Comparison of ENCODE assay signal across 8 mouse cellular contexts in the genomic region with DNA sequence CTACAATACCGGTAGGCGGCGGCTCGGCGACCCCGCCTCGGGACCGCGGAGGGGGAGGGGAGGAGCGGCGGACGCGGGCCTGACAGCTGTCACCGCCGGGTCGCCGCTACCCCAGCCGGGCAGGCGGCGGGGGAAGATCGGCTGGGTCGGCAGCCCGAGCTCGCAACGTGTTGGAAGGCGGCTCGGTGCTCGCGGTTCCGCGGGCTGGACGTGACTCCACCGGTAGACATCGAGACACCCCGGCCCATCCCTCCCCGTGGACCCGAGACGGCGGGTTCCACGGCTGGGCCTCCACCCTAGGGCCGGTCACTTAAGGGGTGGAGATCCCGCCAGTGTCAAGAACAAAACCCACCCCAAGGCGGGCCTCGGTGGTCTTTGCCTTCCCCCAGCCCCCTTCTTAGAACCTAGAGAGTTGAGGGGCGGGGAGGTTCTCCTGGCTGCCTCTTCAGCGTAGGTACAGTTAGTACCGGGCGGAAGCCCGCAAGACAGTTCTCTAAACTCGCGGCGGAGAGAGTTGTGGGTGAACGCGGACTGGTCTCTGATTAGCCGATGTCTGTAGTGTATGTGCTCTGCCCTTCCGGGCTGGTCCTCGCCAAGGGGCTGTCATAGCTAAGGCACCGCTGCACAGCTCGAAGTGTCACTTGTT. TPM values are rescaled to one million over a fixed set of nuclear protein-coding genes. Genes with fewer than 3 reads are reported as not detected.
DNase-seq lines count a peak whose midpoint lies in the region; ATAC-seq and TF ChIP-seq lines count a peak whose summit lies in the region.

No protein-coding gene starts in this region.

- H3K4me2 ChIP-seq in forebrain, embryonic 15.5 days (replicated peaks): peak overlapping the region; percentile 69
- H3K4me2 ChIP-seq in kidney, embryonic 14.5 days (replicated peaks; ENCODE audit: low read depth, low read length): peak overlapping the region; percentile 83

- under 1% methylated on average over 58 of the region's 59 CpGs for WGBS in forebrain, embryonic 15.5 days
- under 1% methylated on average over 59 of the region's 59 CpGs for WGBS in kidney, embryonic 14.5 days
- WGBS in small intestine, adult 2 months: under 1% methylated on average over 52 of the region's 59 CpGs

- H3K9ac ChIP-seq in forebrain, embryonic 15.5 days (replicated peaks): peak overlapping the region; percentile 82
- H3K9ac ChIP-seq in kidney, embryonic 14.5 days (ENCODE audit: low read depth, low read length): peak overlapping the region; percentile 83

- peak; percentile 17 for DNase-seq in kidney, adult 11 months
- no peak for DNase-seq in kidney, adult 18-20 months
- peak; percentile 21 for DNase-seq in lung, postnatal 14 days
- DNase-seq in gastrocnemius, adult 8-10 months (ENCODE audit: low spot score in 2 of 2): no peak

- no peak for TF ChIP-seq CTCF in small intestine, adult 2 months (IDR thresholded peaks at IDR 0.05; ENCODE audit: extremely low read depth, insufficient read length, insufficient replicate concordance, low read depth, low read length)

- H3K27me3 ChIP-seq in forebrain, embryonic 15.5 days: no peaks in the 10 kb centered on the region
- no peaks in the 10 kb centered on the region for H3K27me3 ChIP-seq in kidney, embryonic 14.5 days (ENCODE audit: control insufficient read depth, insufficient read depth, low read length)
- H3K27me3 ChIP-seq in small intestine, adult 2 months (ENCODE audit: control insufficient read depth, insufficient read depth, low read length): no peaks in the 10 kb centered on the region

- no peak; the same call in 1 of the 2 replicates for TF ChIP-seq POLR2A in small intestine, adult 2 months (IDR thresholded peaks at IDR 0.05; ENCODE audit: low read depth, low read length)

- H3K27ac ChIP-seq in forebrain, embryonic 15.5 days (replicated peaks): peak overlapping the region; percentile 77
- H3K27ac ChIP-seq in kidney, embryonic 14.5 days (ENCODE audit: low read depth, low read length): peak overlapping the region; percentile 17; the same call in 1 of the 2 replicates
- peak overlapping the region; percentile 46 for H3K27ac ChIP-seq in small intestine, adult 2 months (ENCODE audit: insufficient read depth, low read depth, low read length)

- ATAC-seq in activated CD4-positive, CD25-positive, alpha-beta regulatory T cell, adult 4 months: peak; percentile 49
- peak; percentile 81 for ATAC-seq in forebrain, embryonic 15.5 days (replicated peaks)
- peak; percentile 79 for ATAC-seq in kidney, embryonic 14.5 days (ENCODE audit: low FRiP score, low TSS enrichment)

- H3K4me1 ChIP-seq in forebrain, embryonic 15.5 days: peaks cover 15% of the 10 kb centered on the region
- H3K4me1 ChIP-seq in kidney, embryonic 14.5 days (ENCODE audit: control insufficient read depth, insufficient read depth, low read length): 0 out of 2 replicates have a peak, but pooled peaks cover 4% of the 10 kb centered on the region
- peaks cover 13% of the 10 kb centered on the region for H3K4me1 ChIP-seq in small intestine, adult 2 months (ENCODE audit: control insufficient read depth, insufficient read depth, insufficient read length, low read length)

- peaks cover 10% of the 10 kb centered on the region for H3K36me3 ChIP-seq in forebrain, embryonic 15.5 days
- peaks cover 12% of the 10 kb centered on the region for H3K36me3 ChIP-seq in kidney, embryonic 14.5 days (ENCODE audit: control insufficient read depth, insufficient read depth, low read length)
- H3K36me3 ChIP-seq in small intestine, adult 2 months (ENCODE audit: control insufficient read depth, insufficient read depth, low read length): peaks cover 11% of the 10 kb centered on the region

- peak overlapping the region; percentile 80 for H3K4me3 ChIP-seq in forebrain, embryonic 15.5 days
- H3K4me3 ChIP-seq in kidney, embryonic 14.5 days (ENCODE audit: low read length): peak overlapping the region; percentile 95
- peak overlapping the region; percentile 99 for H3K4me3 ChIP-seq in small intestine, adult 2 months (ENCODE audit: low read depth, low read length)

- H3K9me3 ChIP-seq in forebrain, embryonic 15.5 days: no peaks in the 10 kb centered on the region
- no peaks in the 10 kb centered on the region for H3K9me3 ChIP-seq in kidney, embryonic 14.5 days (ENCODE audit: control insufficient read depth, low read length)

RNA-seq across cellular contexts. Expression of a gene that starts 3.5 kb away (rescaled TPM):
- 10 to 100 TPM; 23.2 to 23.6 TPM for polyA plus RNA-seq in activated CD4-positive, CD25-positive, alpha-beta regulatory T cell, adult 4 months (2017; shearing (Covaris generic))
- polyA plus RNA-seq in forebrain, embryonic 15.5 days (2015; fragmentation: Nextera tagmentation; extraction: Ambion mirVana): 51.4 and 54.7 TPM in 2 replicates
- polyA plus RNA-seq in kidney, embryonic 14.5 days (2014; fragmentation: Nextera tagmentation; extraction: Ambion mirVana): 25.5 and 27.3 TPM in 2 replicates
- 3.1 and 5.0 TPM in 2 replicates for polyA plus RNA-seq in small intestine, adult 2 months (2012; rRNA removed)
- 10 to 100 TPM; 25.4 to 33.2 (median 29.1) TPM for total RNA-seq in gastrocnemius, adult 8-10 months (2022)

RNA-seq across cellular contexts. Expression of a gene that starts 9.0 kb away (rescaled TPM):
- polyA plus RNA-seq in activated CD4-positive, CD25-positive, alpha-beta regulatory T cell, adult 4 months (2017; shearing (Covaris generic)): 1 to 10 TPM; 1.7 to 2.2 TPM
- 2.9 and 3.7 TPM in 2 replicates for polyA plus RNA-seq in forebrain, embryonic 15.5 days (2015; fragmentation: Nextera tagmentation; extraction: Ambion mirVana)
- polyA plus RNA-seq in kidney, embryonic 14.5 days (2014; fragmentation: Nextera tagmentation; extraction: Ambion mirVana): 3.0 and 4.0 TPM in 2 replicates
- polyA plus RNA-seq in small intestine, adult 2 months (2012; rRNA removed): 0.15 and 0.56 TPM in 2 replicates
- 1 to 10 TPM; 1.1 to 2.7 (median 1.6) TPM for total RNA-seq in gastrocnemius, adult 8-10 months (2022)

Comparison
In these comparisons a context has a peak if more than half of its experiments do, and no peak if none do; other contexts are left out.
1. DNase-seq: peak in kidney, adult 11 months (single experiment) and lung, postnatal 14 days (single experiment); none in kidney, adult 18-20 months (single experiment) and gastrocnemius, adult 8-10 months (0 of 2).
2. H3K27ac ChIP-seq: peak in every context shown above with its lines; median percentile 77 in forebrain, embryonic 15.5 days; 46 in small intestine, adult 2 months; 17 in kidney, embryonic 14.5 days.
3. Peak in every context shown above with its lines, with median percentiles within 50 percentile points of each other: ATAC-seq and H3K4me3 ChIP-seq.